Mouse (Mus musculus): ENCODE data around the gene Tacc2. TPM values are rescaled to one million over a fixed set of nuclear protein-coding genes. Genes with fewer than 3 reads are reported as not detected.

Gene Tacc2
- polyA plus RNA-seq, 1 experiment from 2014 or later: 34.8 TPM

- 89% methylated on average over 3 of the region's 3 CpGs for WGBS
- Histone ChIP-seq H3K4me2 (no peak overlapping the region), H3K9ac (replicated peaks) (no peak overlapping the region), H3K27me3 (no peaks in the 10 kb centered on the region; the same call in 1 of the 2 replicates), H3K36me3 (no peaks in the 10 kb centered on the region), H3K4me1 (replicated peaks) (no peaks in the 10 kb centered on the region), H3K27ac (no peak overlapping the region), H3K9me3 (no peaks in the 10 kb centered on the region), H3K4me3 (replicated peaks) (no peak overlapping the region)
- ATAC-seq (ENCODE audit: insufficient number of reproducible peaks, insufficient read depth, low FRiP score, low TSS enrichment, low read depth): no peak
Measured at GRCm38 (mm10) chr7:130617591-130617990, 40.4 kb downstream of the Tacc2 start.

DNA sequence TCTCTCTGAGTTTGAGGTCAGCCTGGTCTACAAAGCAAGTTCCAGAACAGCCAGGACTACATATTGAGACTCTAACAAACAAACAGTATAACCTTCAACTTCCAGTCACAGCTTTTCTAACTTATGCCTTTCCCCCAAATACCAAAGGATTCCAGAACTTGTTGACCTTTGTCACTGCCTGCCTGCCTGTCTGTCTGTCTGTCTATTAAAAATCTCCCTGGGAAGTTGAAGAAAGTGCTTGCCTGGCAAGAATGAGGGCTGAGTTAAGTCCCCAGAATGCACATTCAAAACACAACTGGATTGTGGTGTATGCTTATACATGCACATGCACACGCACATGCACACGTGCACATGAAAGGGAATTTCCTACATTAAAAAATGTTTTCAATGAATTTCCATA, 43.8 kb downstream of the Tacc2 start:
- no peak overlapping the region for H3K27ac ChIP-seq
- no peaks in the 10 kb centered on the region for H3K36me3 ChIP-seq
- ATAC-seq (ENCODE audit: insufficient number of reproducible peaks, insufficient read depth, low FRiP score, low TSS enrichment, low read depth): no peak
- H3K9me3 ChIP-seq: no peaks in the 10 kb centered on the region
- no peak overlapping the region for H3K9ac ChIP-seq (replicated peaks)
- H3K4me3 ChIP-seq (replicated peaks): no peak overlapping the region
- H3K4me2 ChIP-seq: no peak overlapping the region
- WGBS: 94% methylated on average over 2 of the region's 2 CpGs
- no peaks in the 10 kb centered on the region for H3K4me1 ChIP-seq (replicated peaks)
- H3K27me3 ChIP-seq: no peaks in the 10 kb centered on the region; the same call in none of the 2 replicates

GRCm38 (mm10) chr7:130621953-130622352, 44.7 kb downstream of the Tacc2 start:
- H3K27ac ChIP-seq: no peak overlapping the region
- no peaks in the 10 kb centered on the region for H3K4me1 ChIP-seq (replicated peaks)
- ATAC-seq (ENCODE audit: insufficient number of reproducible peaks, insufficient read depth, low FRiP score, low TSS enrichment, low read depth): no peak
- H3K4me3 ChIP-seq (replicated peaks): no peak overlapping the region
- no peaks in the 10 kb centered on the region; the same call in none of the 2 replicates for H3K27me3 ChIP-seq
- H3K4me2 ChIP-seq: no peak overlapping the region
- H3K36me3 ChIP-seq: no peaks in the 10 kb centered on the region
- H3K9ac ChIP-seq (replicated peaks): no peak overlapping the region
- no peaks in the 10 kb centered on the region for H3K9me3 ChIP-seq
- 69% methylated on average over 3 of the region's 3 CpGs for WGBS

DNA sequence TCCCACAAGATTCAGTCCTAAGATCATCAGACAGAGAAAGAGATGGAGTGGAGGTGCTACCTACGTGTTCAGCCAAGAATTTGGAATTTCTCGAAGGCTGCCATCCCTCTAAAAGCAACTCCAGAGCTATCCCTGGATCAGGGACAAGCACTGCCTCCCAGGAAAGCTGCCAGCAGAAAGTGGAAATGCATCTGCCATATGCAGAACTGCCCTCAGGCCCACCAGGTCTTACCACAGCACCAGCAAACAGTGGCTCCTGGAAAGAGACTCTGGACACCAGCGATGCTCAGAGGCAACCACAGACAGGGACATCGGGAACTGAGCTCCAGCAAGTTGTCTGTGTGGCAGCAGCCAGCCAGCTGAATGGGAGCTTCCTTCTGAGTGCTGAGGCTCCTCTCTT, 45.1 kb downstream of the Tacc2 start:
- H3K27ac ChIP-seq: no peak overlapping the region
- no peak overlapping the region for H3K4me3 ChIP-seq (replicated peaks)
- no peaks in the 10 kb centered on the region for H3K36me3 ChIP-seq
- no peaks in the 10 kb centered on the region for H3K9me3 ChIP-seq
- ATAC-seq (ENCODE audit: insufficient number of reproducible peaks, insufficient read depth, low FRiP score, low TSS enrichment, low read depth): no peak
- H3K4me2 ChIP-seq: no peak overlapping the region
- WGBS: 87% methylated on average over 4 of the region's 4 CpGs
- no peaks in the 10 kb centered on the region for H3K4me1 ChIP-seq (replicated peaks)
- no peaks in the 10 kb centered on the region; the same call in none of the 2 replicates for H3K27me3 ChIP-seq
- no peak overlapping the region for H3K9ac ChIP-seq (replicated peaks)

DNA sequence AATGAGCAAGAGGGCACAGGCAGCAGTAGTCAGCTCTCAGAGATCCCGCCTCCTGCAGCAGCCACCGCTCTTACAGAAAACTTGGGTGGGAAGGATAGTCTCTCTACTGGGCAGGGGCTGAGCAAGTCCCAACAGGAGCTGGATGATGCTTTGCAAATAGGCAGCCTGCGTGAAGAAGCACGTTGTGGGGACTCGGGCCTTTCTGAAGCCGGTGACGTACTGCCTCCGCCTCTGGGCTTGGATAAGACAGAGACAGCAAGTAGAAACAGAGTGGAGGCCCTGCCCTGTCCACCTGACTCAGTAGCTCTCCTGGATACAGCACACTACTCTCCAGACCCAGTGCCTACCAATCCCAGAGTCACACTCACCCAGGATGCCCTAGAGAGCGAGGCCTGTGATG, 47.1 kb downstream of the Tacc2 start:
- WGBS: 84% methylated on average over 9 of the region's 9 CpGs
- Histone ChIP-seq H3K9ac (replicated peaks) (no peak overlapping the region), H3K27ac (no peak overlapping the region), H3K9me3 (no peaks in the 10 kb centered on the region), H3K4me1 (replicated peaks) (no peaks in the 10 kb centered on the region), H3K27me3 (no peaks in the 10 kb centered on the region; the same call in none of the 2 replicates), H3K36me3 (no peaks in the 10 kb centered on the region), H3K4me3 (replicated peaks) (no peak overlapping the region), H3K4me2 (no peak overlapping the region)
- ATAC-seq (ENCODE audit: insufficient number of reproducible peaks, insufficient read depth, low FRiP score, low TSS enrichment, low read depth): no peak

GRCm38 (mm10) chr7:130625361-130625760, 48.1 kb downstream of the Tacc2 start:
- Histone ChIP-seq H3K4me1 (replicated peaks) (no peaks in the 10 kb centered on the region), H3K36me3 (no peaks in the 10 kb centered on the region), H3K27ac (no peak overlapping the region), H3K27me3 (no peaks in the 10 kb centered on the region; the same call in none of the 2 replicates), H3K9ac (replicated peaks) (no peak overlapping the region), H3K9me3 (no peaks in the 10 kb centered on the region), H3K4me2 (no peak overlapping the region), H3K4me3 (replicated peaks) (no peak overlapping the region)
- ATAC-seq (ENCODE audit: insufficient number of reproducible peaks, insufficient read depth, low FRiP score, low TSS enrichment, low read depth): no peak
- 78% methylated on average over 7 of the region's 7 CpGs for WGBS

- Histone ChIP-seq H3K9ac (replicated peaks) (no peak overlapping the region), H3K36me3 (no peaks in the 10 kb centered on the region), H3K4me1 (replicated peaks) (no peaks in the 10 kb centered on the region; the same call in 1 of the 2 replicates), H3K4me2 (no peak overlapping the region), H3K9me3 (no peaks in the 10 kb centered on the region), H3K27me3 (no peaks in the 10 kb centered on the region; the same call in 1 of the 2 replicates), H3K4me3 (replicated peaks) (no peak overlapping the region), H3K27ac (no peak overlapping the region)
- 54% methylated on average over 1 of the region's 1 CpGs for whole genome bisulfite sequencing
- ATAC-seq (ENCODE audit: insufficient number of reproducible peaks, insufficient read depth, low FRiP score, low TSS enrichment, low read depth): no peak
Measured at GRCm38 (mm10) chr7:130628601-130629000, 51.4 kb downstream of the Tacc2 start.

DNA sequence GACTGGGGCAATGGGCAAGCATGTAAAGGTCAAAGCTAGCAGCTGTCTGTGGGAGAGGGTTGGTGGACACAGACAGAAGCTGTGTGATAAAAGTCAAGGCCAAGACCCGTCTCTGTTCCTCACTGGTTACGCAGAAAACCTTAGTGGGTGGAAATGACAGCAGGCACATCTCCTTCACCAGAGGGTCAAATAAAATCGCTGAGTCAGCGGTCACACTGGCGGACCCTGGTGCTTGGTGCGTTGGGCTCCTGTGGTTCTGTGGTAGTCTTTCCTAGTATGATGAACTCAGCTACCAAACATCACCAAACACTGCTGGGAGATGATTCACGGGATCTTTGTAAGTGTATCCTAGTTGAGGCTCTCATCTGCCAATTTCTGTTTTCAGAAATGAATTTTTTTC, 52.8 kb downstream of the Tacc2 start:
- no peak overlapping the region for H3K4me3 ChIP-seq (replicated peaks)
- H3K4me2 ChIP-seq: no peak overlapping the region
- H3K9me3 ChIP-seq: no peaks in the 10 kb centered on the region
- ATAC-seq (ENCODE audit: insufficient number of reproducible peaks, insufficient read depth, low FRiP score, low TSS enrichment, low read depth): no peak
- H3K27ac ChIP-seq: no peak overlapping the region
- H3K36me3 ChIP-seq: no peaks in the 10 kb centered on the region
- H3K4me1 ChIP-seq (replicated peaks): peaks cover 7% of the 10 kb centered on the region
- 93% methylated on average over 7 of the region's 7 CpGs for WGBS
- H3K9ac ChIP-seq (replicated peaks): no peak overlapping the region
- H3K27me3 ChIP-seq: no peaks in the 10 kb centered on the region

DNA sequence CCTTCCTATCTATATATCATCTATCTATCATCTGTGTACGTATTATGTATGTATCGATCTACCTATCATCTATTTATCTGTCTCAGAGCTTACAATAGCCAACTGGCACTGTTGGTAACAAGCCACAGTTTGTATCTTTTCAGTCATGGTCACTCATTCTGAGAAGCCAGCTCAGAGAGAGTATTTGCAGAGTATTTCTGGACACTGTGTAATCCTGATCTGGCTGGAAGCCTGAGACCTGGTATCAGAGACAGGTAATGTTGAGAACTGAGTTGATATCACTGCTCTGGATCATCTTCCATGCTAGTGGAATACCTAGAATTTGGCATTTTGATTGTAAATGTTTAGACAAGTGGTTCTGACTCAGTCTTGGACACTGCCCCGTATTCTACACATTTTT, 53.7 kb downstream of the Tacc2 start:
- H3K9ac ChIP-seq (replicated peaks): no peak overlapping the region
- H3K4me1 ChIP-seq (replicated peaks): peaks cover 14% of the 10 kb centered on the region
- H3K27ac ChIP-seq: no peak overlapping the region
- H3K4me3 ChIP-seq (replicated peaks): no peak overlapping the region
- 91% methylated on average over 3 of the region's 3 CpGs for WGBS
- no peak for ATAC-seq (ENCODE audit: insufficient number of reproducible peaks, insufficient read depth, low FRiP score, low TSS enrichment, low read depth)
- no peaks in the 10 kb centered on the region for H3K9me3 ChIP-seq
- no peaks in the 10 kb centered on the region for H3K27me3 ChIP-seq
- no peaks in the 10 kb centered on the region for H3K36me3 ChIP-seq
- no peak overlapping the region for H3K4me2 ChIP-seq

DNA sequence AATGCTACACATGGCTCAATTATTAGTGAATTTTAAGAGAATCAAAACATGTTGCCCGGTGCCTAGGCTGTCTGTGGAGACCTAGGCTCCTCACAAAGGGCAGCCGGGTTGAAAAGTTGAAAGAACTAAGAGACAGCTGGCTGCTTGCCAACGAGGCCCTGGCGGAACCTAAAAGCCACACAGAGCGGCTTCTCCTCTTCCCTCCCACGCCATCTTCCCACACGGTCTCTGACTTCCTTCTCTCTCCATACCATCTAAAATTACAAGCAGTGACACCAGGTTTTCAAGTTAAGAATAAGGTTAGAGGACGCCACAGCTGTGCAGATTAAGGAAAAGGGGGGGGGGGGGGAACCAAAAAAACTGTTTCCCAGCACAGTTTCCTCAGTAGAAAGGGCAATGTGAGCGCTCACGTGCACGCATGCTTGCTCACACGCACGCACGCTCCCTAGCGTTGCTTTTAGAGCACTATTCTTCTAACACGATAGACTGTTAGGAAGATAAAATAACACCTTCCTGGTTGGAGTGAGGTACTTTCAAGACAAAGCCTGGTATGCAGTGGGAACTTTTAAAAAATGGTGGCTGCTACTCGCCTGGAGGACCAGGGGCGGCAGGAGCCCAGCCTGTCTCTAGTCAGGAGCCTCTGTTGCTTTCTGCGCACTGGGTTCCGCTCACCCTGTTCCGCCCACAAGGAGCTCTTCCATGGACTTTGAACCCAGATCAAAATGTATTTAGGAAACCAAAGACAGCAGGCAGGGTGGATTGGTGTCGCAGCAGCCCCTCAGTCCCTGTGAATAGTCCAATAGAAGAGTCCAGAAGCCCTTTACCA, 54.5 kb downstream of the Tacc2 start:
- no peak for ATAC-seq (ENCODE audit: insufficient number of reproducible peaks, insufficient read depth, low FRiP score, low TSS enrichment, low read depth)
- Histone ChIP-seq H3K36me3 (no peaks in the 10 kb centered on the region), H3K4me1 (replicated peaks) (peaks cover 15% of the 10 kb centered on the region), H3K27me3 (no peaks in the 10 kb centered on the region), H3K9me3 (no peaks in the 10 kb centered on the region), H3K9ac (replicated peaks) (no peak overlapping the region), H3K27ac (no peak overlapping the region), H3K4me2 (no peak overlapping the region), H3K4me3 (replicated peaks) (no peak overlapping the region)
- 65% methylated on average over 22 of the region's 22 CpGs for WGBS

- Histone ChIP-seq H3K4me3 (replicated peaks) (no peak overlapping the region), H3K27me3 (no peaks in the 10 kb centered on the region), H3K36me3 (no peaks in the 10 kb centered on the region), H3K9ac (replicated peaks) (no peak overlapping the region), H3K4me1 (replicated peaks) (peaks cover 20% of the 10 kb centered on the region), H3K9me3 (no peaks in the 10 kb centered on the region), H3K4me2 (no peak overlapping the region), H3K27ac (no peak overlapping the region)
- 89% methylated on average over 5 of the region's 5 CpGs for WGBS
- no peak for ATAC-seq (ENCODE audit: insufficient number of reproducible peaks, insufficient read depth, low FRiP score, low TSS enrichment, low read depth)
Measured at GRCm38 (mm10) chr7:130632379-130632732, 55.1 kb downstream of the Tacc2 start.

Measured in limb, embryonic 12.5 days (tissue).